In the genomic region with DNA sequence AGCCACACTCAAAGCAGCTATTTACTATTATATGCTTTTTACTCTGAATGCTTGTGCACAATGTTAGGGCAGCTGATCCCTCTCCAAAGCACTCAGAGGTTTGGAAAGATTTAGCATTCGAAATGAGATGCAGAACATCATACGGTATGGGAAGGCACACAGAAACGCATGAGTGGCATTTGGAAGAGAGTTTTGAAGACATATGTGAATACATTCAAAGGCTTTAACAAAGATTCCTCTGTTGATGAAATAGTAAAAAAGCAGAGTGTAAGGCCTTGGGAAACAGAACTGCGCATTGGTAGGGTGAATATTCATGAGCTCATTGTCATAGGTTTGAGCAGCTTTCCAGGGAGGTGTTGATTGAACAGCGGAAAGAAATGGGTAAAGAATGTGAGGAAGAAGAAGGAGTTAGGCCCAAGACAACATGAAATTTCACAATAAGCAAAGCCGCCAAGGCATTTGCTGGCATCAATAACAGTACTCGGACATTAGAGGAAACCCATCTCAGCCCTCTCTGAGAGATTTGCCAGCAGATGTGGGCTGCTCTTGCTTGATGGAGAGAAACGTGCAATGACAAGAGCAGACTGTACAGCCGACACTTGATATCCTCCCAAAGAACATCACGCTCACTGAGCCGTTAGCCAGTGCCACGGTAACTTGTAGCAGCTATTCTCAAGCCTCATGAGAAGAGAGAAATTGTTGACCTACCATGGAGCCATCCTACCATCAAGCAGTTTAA, we compare ENCODE assay signal across 20 mouse cellular contexts.
A peak's percentile ranks its signal among the peaks of the same experiment; 100 is the strongest.
DNase-seq lines count a peak whose midpoint lies in the region; ATAC-seq and TF ChIP-seq lines count a peak whose summit lies in the region.
"Had no signal": no experiment of that assay in that cellular context is flagged by ENCODE, and none has a peak within 500 bp of the region (broad histone marks: within the 10 kb centered on the region; RNA-seq: fewer than 3 reads in every experiment).

No protein-coding gene starts in this region.

- peak; percentile 84 for DNase-seq in midbrain, embryonic 11.5 days (ENCODE audit: low spot score, missing footprints)
- DNase-seq in midbrain, postnatal 0 days (ENCODE audit: low spot score), result no peak
- DNase-seq in forebrain, embryonic 14.5 days (ENCODE audit: low spot score), result peak; percentile 93
- no peak for DNase-seq in hindbrain, embryonic 14.5 days (ENCODE audit: low spot score)
- DNase-seq in cerebellum, adult 9-10 months, result no peak
- DNase-seq in thymus, adult 2 months, result no peak
- DNase-seq: adrenal gland, adult 2 months; gastrocnemius, adult 2 months; heart, postnatal 10 days; kidney, adult 18-20 months; kidney, postnatal 14 days; lung, adult 18-20 months; lung, postnatal 14 days; right cerebral cortex, postnatal 14 days; thymus, adult 18-20 months had no signal

- peak overlapping the region; percentile 48; the same call in 1 of the 2 replicates for H3K27ac ChIP-seq in midbrain, embryonic 11.5 days (ENCODE audit: low read depth, low read length)
- H3K27ac ChIP-seq in midbrain, postnatal 0 days (ENCODE audit: low read depth, low read length), result no peak overlapping the region
- H3K27ac ChIP-seq in forebrain, embryonic 14.5 days (ENCODE audit: low read depth, low read length), result peak overlapping the region; percentile 85
- no peak overlapping the region for H3K27ac ChIP-seq in hindbrain, embryonic 14.5 days
- H3K27ac ChIP-seq in thymus, adult 2 months (ENCODE audit: control insufficient read depth, insufficient read depth, low read length), result no peak overlapping the region
- H3K27ac ChIP-seq in kidney, embryonic 14.5 days (ENCODE audit: low read depth, low read length), result no peak overlapping the region
- H3K27ac ChIP-seq: gastrocnemius, adult 2 months; neural tube, embryonic 15.5 days; stomach, embryonic 15.5 days had no signal

- no peak overlapping the region for H3K4me2 ChIP-seq in midbrain, embryonic 11.5 days
- no peak overlapping the region for H3K4me2 ChIP-seq in midbrain, postnatal 0 days (ENCODE audit: low read depth, low read length, poor library complexity, severe bottlenecking)
- H3K4me2 ChIP-seq in forebrain, embryonic 14.5 days (ENCODE audit: low read length), result no peak overlapping the region
- H3K4me2 ChIP-seq in hindbrain, embryonic 14.5 days (replicated peaks), result no peak overlapping the region
- no peak overlapping the region for H3K4me2 ChIP-seq in kidney, embryonic 14.5 days (replicated peaks; ENCODE audit: low read depth, low read length)
- H3K4me2 ChIP-seq: heart, embryonic 11.5 days; liver, embryonic 11.5 days; neural tube, embryonic 15.5 days; stomach, embryonic 15.5 days had no signal

- H3K9ac ChIP-seq in midbrain, embryonic 11.5 days (ENCODE audit: low read length), result no peak overlapping the region
- no peak overlapping the region for H3K9ac ChIP-seq in midbrain, postnatal 0 days (replicated peaks; ENCODE audit: low read length, poor library complexity, severe bottlenecking)
- H3K9ac ChIP-seq in forebrain, embryonic 14.5 days (ENCODE audit: low read length), result no peak overlapping the region
- no peak overlapping the region for H3K9ac ChIP-seq in hindbrain, embryonic 14.5 days
- no peak overlapping the region for H3K9ac ChIP-seq in kidney, embryonic 14.5 days (ENCODE audit: low read depth, low read length)
- H3K9ac ChIP-seq: neural tube, embryonic 15.5 days; stomach, embryonic 15.5 days had no signal

- no peaks in the 10 kb centered on the region for H3K27me3 ChIP-seq in midbrain, embryonic 11.5 days (ENCODE audit: control insufficient read depth, insufficient read depth, low read length)
- H3K27me3 ChIP-seq in midbrain, postnatal 0 days (ENCODE audit: insufficient read depth, low read length), result no peaks in the 10 kb centered on the region
- H3K27me3 ChIP-seq in forebrain, embryonic 14.5 days (replicated peaks; ENCODE audit: control insufficient read depth, insufficient read depth, low read length), result no peaks in the 10 kb centered on the region
- no peaks in the 10 kb centered on the region for H3K27me3 ChIP-seq in hindbrain, embryonic 14.5 days (ENCODE audit: control insufficient read depth, insufficient read depth, low read length)
- H3K27me3 ChIP-seq in thymus, adult 2 months (ENCODE audit: control insufficient read depth, insufficient read depth, low read length), result no peaks in the 10 kb centered on the region
- no peaks in the 10 kb centered on the region for H3K27me3 ChIP-seq in kidney, embryonic 14.5 days (ENCODE audit: control insufficient read depth, insufficient read depth, low read length)
- H3K27me3 ChIP-seq: neural tube, embryonic 15.5 days; stomach, embryonic 15.5 days had no signal

- no peaks in the 10 kb centered on the region for H3K4me1 ChIP-seq in midbrain, embryonic 11.5 days (ENCODE audit: control insufficient read depth, insufficient read depth, low read length)
- H3K4me1 ChIP-seq in midbrain, postnatal 0 days (ENCODE audit: insufficient read depth, low read length), result no peaks in the 10 kb centered on the region
- peaks cover 7% of the 10 kb centered on the region for H3K4me1 ChIP-seq in forebrain, embryonic 14.5 days (ENCODE audit: control insufficient read depth, insufficient read depth, low read length)
- no peaks in the 10 kb centered on the region for H3K4me1 ChIP-seq in hindbrain, embryonic 14.5 days (replicated peaks; ENCODE audit: control insufficient read depth, insufficient read depth, low read length)
- no peaks in the 10 kb centered on the region for H3K4me1 ChIP-seq in thymus, adult 2 months (replicated peaks; ENCODE audit: control insufficient read depth, insufficient read depth, low read length)
- no peaks in the 10 kb centered on the region for H3K4me1 ChIP-seq in kidney, embryonic 14.5 days (ENCODE audit: control insufficient read depth, insufficient read depth, low read length)
- H3K4me1 ChIP-seq: neural tube, embryonic 15.5 days; stomach, embryonic 15.5 days had no signal

- TF ChIP-seq CTCF in midbrain, postnatal 0 days (IDR thresholded peaks at IDR 0.05), result no peak
- TF ChIP-seq CTCF in thymus, adult 2 months (IDR thresholded peaks at IDR 0.05; ENCODE audit: borderline replicate concordance, control insufficient read depth, extremely low read depth, insufficient read depth, low read length, poor library complexity), result no peak

- no peak overlapping the region for H3K4me3 ChIP-seq in midbrain, embryonic 11.5 days (ENCODE audit: low read depth, low read length)
- H3K4me3 ChIP-seq in midbrain, postnatal 0 days (ENCODE audit: low read depth, low read length), result no peak overlapping the region
- no peak overlapping the region for H3K4me3 ChIP-seq in forebrain, embryonic 14.5 days (ENCODE audit: low read depth, low read length)
- no peak overlapping the region for H3K4me3 ChIP-seq in hindbrain, embryonic 14.5 days (replicated peaks; ENCODE audit: low read length)
- no peak overlapping the region for H3K4me3 ChIP-seq in thymus, adult 2 months (ENCODE audit: control insufficient read depth, insufficient read depth, low read length)
- no peak overlapping the region for H3K4me3 ChIP-seq in kidney, embryonic 14.5 days (ENCODE audit: low read length)
- H3K4me3 ChIP-seq: gastrocnemius, adult 2 months; neural tube, embryonic 15.5 days; stomach, embryonic 15.5 days had no signal

- peaks cover 3% of the 10 kb centered on the region; the same call in 1 of the 2 replicates for H3K9me3 ChIP-seq in midbrain, embryonic 11.5 days (ENCODE audit: control insufficient read depth, low read length)
- 0 out of 2 replicates have a peak, but pooled peaks cover 3% of the 10 kb centered on the region for H3K9me3 ChIP-seq in midbrain, postnatal 0 days (ENCODE audit: low read length)
- no peaks in the 10 kb centered on the region for H3K9me3 ChIP-seq in forebrain, embryonic 14.5 days (replicated peaks; ENCODE audit: control insufficient read depth, low read length)
- no peaks in the 10 kb centered on the region for H3K9me3 ChIP-seq in hindbrain, embryonic 14.5 days (ENCODE audit: control insufficient read depth, low read length)
- H3K9me3 ChIP-seq in kidney, embryonic 14.5 days (ENCODE audit: control insufficient read depth, low read length), result no peaks in the 10 kb centered on the region; the same call in 1 of the 2 replicates
- H3K9me3 ChIP-seq: neural tube, embryonic 15.5 days; stomach, embryonic 15.5 days had no signal

- no peak for TF ChIP-seq POLR2A in thymus, adult 2 months (IDR thresholded peaks at IDR 0.05; ENCODE audit: control insufficient read depth, extremely low read depth, insufficient read depth, low read length, poor library complexity)

- ATAC-seq in midbrain, embryonic 11.5 days (ENCODE audit: low FRiP score), result peak; percentile 89
- no peak for ATAC-seq in midbrain, postnatal 0 days (ENCODE audit: low FRiP score)
- ATAC-seq in forebrain, embryonic 14.5 days, result peak; percentile 94
- peak; percentile 83; the same call in 1 of the 2 replicates for ATAC-seq in hindbrain, embryonic 14.5 days (ENCODE audit: low FRiP score)
- ATAC-seq in kidney, embryonic 14.5 days (ENCODE audit: low FRiP score, low TSS enrichment), result no peak

- H3K36me3 ChIP-seq in midbrain, embryonic 11.5 days (ENCODE audit: control insufficient read depth, insufficient read depth, low read length), result no peaks in the 10 kb centered on the region
- no peaks in the 10 kb centered on the region for H3K36me3 ChIP-seq in midbrain, postnatal 0 days (ENCODE audit: insufficient read depth, low read length)
- H3K36me3 ChIP-seq in forebrain, embryonic 14.5 days (ENCODE audit: control insufficient read depth, insufficient read depth, low read length), result no peaks in the 10 kb centered on the region
- H3K36me3 ChIP-seq in hindbrain, embryonic 14.5 days (replicated peaks; ENCODE audit: control insufficient read depth, insufficient read depth), result no peaks in the 10 kb centered on the region
- no peaks in the 10 kb centered on the region for H3K36me3 ChIP-seq in thymus, adult 2 months (ENCODE audit: control insufficient read depth, insufficient read depth, low read length)
- no peaks in the 10 kb centered on the region for H3K36me3 ChIP-seq in kidney, embryonic 14.5 days (ENCODE audit: control insufficient read depth, insufficient read depth, low read length)
- H3K36me3 ChIP-seq: neural tube, embryonic 15.5 days; stomach, embryonic 15.5 days had no signal

- 78% methylated on average over 12 of the region's 12 CpGs for WGBS in midbrain, embryonic 11.5 days
- 51% methylated on average over 12 of the region's 12 CpGs for WGBS in midbrain, postnatal 0 days
- 20% methylated on average over 12 of the region's 12 CpGs for WGBS in forebrain, embryonic 14.5 days
- 69% methylated on average over 12 of the region's 12 CpGs for WGBS in hindbrain, embryonic 14.5 days
- WGBS in thymus, adult 2 months, result 95% methylated on average over 12 of the region's 12 CpGs
- WGBS in kidney, embryonic 14.5 days, result 79% methylated on average over 12 of the region's 12 CpGs

Comparison
In these comparisons a context has a peak if more than half of its experiments do, and no peak if none do; other contexts are left out.
1. ATAC-seq: peak in midbrain, embryonic 11.5 days (single experiment), forebrain, embryonic 14.5 days (single experiment) and hindbrain, embryonic 14.5 days (single experiment); none in midbrain, postnatal 0 days (single experiment) and kidney, embryonic 14.5 days (single experiment).
2. DNase-seq: peak in midbrain, embryonic 11.5 days (single experiment) and forebrain, embryonic 14.5 days (single experiment); none in midbrain, postnatal 0 days (single experiment), hindbrain, embryonic 14.5 days (single experiment), cerebellum, adult 9-10 months (single experiment) and thymus, adult 2 months (single experiment).
3. H3K27ac ChIP-seq: peak in midbrain, embryonic 11.5 days (single experiment) and forebrain, embryonic 14.5 days (single experiment); none in midbrain, postnatal 0 days (single experiment), hindbrain, embryonic 14.5 days (single experiment), thymus, adult 2 months (single experiment) and kidney, embryonic 14.5 days (single experiment).